Mouse (Mus musculus): ENCODE measurements around the gene Dpysl4.
A peak's percentile ranks its signal among the peaks of the same experiment; 100 is the strongest.

The Dpysl4 gene

GRCm38 (mm10) chr7:139085629-139086194 is at the start of gene Dpysl4:
Gene Dpysl4, plus strand, starts transcription at chr7:139086001.
- DNase-seq: peak; percentile 96 to 98

GRCm38 (mm10) chr7:139063406-139063805 is 22.4 kb upstream of the Dpysl4 start:
- DNase-seq: peak; percentile 23 to 58

GRCm38 (mm10) chr7:139068182-139068623 is 17.6 kb upstream of the Dpysl4 start:
- peak; percentile 93 for DNase-seq

DNA sequence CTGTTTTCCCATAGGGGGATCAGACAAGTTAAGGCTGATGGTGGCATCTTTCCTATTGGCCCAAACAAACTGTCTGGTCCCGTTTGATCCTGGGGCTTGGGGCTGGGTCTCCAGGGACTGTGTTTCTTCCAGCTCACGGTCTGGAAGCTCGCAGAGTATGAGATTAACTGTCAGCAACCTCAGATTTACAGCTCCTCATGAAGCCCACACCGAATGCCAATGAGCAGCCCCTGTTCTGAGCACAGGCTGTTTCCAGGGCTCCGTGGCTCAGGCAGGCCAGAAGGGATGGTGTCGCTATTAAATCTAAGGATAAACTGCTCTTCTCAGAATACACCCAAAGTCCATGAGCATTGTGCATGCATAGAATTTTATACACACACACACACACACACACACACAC is 11.6 kb upstream of the Dpysl4 start:
- peak in 1 of 2 experiments; percentile 5 for DNase-seq

DNA sequence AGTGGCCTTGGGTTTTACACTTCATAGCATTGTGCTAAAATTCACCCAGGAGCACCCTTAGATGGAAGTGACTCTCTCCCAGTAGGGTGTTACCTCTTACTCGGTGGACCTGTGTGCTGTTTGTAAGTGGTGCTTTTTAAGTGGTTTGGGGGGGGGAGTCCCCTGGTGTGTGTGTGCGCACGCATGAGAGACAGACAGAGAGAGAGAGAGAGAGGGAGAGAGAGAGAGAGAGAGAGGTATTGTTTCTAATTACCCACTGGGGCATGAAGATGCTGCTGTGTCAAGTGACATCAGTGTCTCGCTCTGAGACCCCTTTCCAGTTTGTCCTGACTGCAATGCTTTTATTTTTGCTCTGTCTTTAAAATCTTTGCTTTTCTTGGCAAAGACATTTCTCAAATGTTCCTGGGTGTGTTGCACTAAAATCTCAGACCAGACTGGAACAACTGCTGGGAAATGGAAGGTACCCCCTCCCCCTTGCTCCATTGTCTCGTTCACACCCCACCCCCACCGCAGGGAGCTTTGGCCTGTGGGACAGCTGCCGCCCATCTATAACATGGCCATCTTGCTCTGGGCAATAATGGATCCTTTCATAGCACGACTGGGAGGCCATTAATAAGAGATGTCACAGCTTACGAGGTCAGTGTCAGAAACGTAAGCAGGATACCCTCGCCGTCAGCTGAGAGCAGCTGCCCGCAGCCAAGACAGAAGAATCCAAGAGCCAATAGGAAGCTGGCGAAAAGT is 10.6 kb upstream of the Dpysl4 start:
- DNase-seq: peak in 1 of 2 experiments; percentile 26

GRCm38 (mm10) chr7:139077283-139077682 is 8.5 kb upstream of the Dpysl4 start:
- DNase-seq: peak; percentile 70 to 74

- DNase-seq: peak; percentile 49 to 50
Measured at GRCm38 (mm10) chr7:139078181-139078580, 7.6 kb upstream of the Dpysl4 start.

DNA sequence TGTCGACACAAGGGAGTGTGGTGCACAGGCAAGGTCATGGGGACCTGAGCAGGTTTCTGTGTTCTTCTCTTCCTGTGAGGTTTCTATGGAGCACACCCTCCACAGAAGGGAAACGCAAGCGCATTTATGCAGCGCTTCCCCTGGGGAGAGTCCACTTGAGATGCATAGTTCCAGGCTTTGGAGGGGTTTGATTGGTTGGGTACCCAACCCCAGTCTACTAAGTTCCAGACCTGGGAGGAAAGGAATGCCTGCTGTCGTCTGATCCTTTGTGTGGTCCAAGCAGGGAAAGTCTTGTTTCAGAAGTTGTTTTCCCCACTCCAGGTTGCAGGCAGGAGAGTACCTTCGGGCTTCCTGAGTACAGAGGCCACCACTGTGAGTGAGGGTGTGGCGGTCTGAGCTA is 6.7 kb upstream of the Dpysl4 start:
- DNase-seq: no peak

GRCm38 (mm10) chr7:139080714-139081113 is 5.1 kb upstream of the Dpysl4 start:
- DNase-seq: peak; percentile 43 to 66

DNA sequence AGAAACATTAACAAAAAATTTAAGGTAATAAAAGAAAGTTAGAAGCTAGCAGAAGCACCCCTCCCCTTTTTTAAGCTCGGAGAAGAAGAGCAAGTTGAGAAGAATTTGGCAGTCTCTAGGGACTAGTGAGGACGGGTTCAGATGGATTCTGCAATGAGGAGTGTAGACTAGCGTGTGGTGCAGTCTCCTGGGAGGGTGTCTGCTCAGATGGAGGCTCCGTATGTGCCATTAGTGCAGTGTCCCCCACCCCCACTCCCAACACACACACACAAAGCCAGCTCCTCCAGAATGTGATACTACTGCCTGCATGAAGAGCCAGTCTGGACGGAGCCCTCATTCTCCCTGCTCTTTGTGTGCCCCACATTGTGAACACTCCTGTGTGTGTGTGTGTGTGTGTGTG is 4.6 kb upstream of the Dpysl4 start:
- DNase-seq: no peak

GRCm38 (mm10) chr7:139082281-139082680 is 3.5 kb upstream of the Dpysl4 start:
- DNase-seq: peak; percentile 17 to 38

DNA sequence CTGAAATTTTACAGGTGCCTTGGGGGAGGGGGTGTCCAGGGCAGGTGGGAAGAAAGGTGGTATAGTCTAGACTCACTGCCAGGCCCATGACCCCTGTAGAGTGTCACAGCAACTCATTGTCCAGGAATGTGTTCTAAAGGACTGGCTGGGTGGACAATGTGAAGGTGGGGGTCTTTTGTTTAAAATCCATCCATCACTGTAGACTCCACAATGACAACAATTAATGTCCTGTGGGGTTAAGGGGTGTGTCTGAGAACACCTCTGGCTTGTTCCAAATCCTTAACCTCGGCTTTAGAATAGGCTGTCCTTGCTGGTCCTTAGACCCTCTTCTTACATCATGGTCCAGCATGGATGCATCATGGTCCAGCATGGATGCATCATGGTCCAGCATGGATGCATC is 1.5 kb upstream of the Dpysl4 start:
- peak in 1 of 2 experiments; percentile 13 for DNase-seq

DNA sequence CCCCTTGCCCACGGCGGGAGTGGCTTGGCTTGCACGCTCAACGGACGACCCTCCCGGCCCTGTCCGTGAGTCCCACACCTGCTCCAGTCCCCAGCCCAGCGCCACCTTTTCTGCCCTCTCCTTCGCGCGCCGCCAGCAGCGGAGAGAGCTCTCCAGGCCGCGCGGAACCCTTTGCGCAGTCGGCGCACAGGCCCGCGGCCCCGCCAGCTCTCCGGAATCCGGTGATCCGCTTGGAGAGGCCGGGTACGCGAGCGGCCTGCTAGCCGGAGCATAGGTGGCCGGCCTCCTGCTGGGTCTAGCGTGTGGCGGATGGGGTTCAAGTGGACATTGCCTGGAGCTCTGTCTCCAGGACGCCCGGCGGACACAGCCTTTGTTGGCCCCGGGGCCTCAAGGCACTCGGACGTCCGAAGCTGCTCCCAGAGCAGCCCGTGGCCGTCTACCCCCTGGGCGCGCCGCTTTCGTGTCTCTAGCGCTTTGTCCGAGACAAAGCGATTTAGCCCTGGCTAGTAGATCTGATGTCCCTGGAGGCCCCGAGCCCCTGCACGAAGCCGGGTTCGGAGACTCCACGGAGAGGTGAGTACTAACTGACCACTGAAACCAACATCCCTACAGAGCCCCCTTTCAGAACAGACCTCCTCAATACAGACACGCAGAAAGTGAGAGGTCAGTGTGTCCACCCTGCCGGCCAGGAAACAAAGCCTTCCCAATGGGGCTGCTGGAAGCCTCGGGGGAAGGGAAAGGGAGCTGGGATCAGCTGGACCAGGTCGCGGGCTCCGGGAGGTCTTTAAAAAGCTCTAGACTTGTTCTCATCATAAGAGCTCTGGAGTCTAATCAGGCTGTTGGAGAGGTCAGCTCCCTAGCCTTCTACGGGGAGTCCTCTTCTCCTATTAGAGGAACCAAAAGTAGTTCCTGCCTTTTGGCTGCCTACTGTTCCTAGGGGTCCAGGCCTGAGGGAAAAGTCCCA is 676 bp downstream of the Dpysl4 start:
- peak in 1 of 2 experiments; percentile 78 for DNase-seq

GRCm38 (mm10) chr7:139087801-139088200 is 2.0 kb downstream of the Dpysl4 start:
- DNase-seq: peak; percentile 62 to 76

GRCm38 (mm10) chr7:139089892-139090874 is 4.4 kb downstream of the Dpysl4 start:
- DNase-seq: peak; percentile 44 to 64

DNA sequence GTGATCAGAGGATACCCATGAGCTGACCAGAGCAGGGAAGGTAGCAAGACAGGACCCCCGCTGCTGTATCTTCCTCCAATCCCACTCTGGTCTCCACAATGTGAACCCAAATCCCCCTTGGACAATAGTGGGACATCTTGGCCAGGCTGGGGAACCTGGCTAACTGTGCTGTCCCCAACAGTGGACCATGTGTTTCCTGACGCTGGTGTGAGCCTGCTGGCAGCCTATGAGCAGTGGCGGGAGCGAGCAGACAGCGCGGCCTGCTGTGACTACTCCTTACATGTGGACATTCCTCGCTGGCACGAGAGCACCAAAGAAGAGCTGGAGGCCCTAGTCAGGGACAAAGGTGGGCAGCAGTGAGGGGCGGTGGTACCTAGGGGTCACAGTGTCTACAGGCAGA is 5.9 kb downstream of the Dpysl4 start:
- peak; percentile 53 to 58 for DNase-seq

DNA sequence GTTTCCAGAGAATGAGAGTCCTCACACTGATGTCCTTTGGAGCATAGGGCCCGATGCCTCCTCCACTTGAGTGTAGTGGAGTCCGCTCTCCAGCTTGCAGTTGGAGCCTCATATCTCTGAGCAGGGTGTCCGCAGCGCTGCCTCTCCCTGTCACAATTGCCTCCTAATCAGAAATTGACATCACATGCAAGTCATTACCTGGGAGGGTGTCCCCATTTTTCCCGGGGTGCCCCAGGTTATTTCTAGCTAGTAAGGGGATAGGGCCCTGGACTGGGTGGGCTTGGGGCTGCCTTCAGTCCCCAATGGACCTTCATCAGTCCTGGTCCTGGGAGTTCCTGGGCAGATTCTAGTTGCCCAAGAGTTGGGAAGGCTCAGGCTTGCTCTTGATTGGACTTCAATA is 6.9 kb downstream of the Dpysl4 start:
- no peak for DNase-seq

DNA sequence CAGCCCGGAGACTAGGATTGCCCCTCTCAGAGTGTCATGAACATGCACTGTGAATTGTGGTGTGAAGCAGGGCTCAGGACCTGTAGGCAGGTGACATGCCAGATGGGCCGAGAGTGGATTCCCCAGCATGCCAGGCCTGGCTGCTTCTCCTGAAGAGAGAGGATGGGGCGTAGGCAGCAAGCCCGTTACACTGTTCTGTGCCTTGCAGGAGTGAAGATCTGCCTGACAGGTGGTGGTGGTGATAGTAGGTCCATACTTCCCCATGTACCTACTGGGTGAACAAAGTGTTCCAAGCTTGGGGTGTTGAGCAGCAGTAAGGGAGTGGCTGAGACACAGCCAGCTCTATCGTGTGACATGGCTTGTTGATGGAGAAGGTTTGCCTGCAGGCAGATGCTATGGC is 7.3 kb downstream of the Dpysl4 start:
- DNase-seq: peak; percentile 88 to 90

DNA sequence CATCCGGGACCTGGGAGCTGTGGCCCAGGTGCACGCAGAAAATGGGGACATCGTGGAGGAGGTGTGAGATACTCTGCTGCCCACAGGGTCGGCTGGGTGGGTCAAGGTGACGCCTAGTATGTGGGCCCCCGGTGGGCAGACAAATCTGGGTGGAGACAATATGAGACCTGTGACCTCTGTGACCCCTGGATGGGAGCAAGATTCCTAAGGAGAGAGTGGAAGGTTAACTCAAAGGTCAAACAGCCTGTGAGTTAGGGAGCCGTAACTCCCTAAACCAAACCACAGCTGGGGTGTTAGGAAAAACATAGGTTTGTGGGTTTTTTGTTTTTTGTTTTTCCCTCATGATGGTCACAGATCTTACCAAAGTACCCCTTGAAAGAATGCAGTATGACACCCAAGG is 8.0 kb downstream of the Dpysl4 start:
- peak in 1 of 2 experiments; percentile 42 for DNase-seq

- DNase-seq: peak; percentile 97 to 98
Measured at GRCm38 (mm10) chr7:139094761-139095160, 9.0 kb downstream of the Dpysl4 start.

DNA sequence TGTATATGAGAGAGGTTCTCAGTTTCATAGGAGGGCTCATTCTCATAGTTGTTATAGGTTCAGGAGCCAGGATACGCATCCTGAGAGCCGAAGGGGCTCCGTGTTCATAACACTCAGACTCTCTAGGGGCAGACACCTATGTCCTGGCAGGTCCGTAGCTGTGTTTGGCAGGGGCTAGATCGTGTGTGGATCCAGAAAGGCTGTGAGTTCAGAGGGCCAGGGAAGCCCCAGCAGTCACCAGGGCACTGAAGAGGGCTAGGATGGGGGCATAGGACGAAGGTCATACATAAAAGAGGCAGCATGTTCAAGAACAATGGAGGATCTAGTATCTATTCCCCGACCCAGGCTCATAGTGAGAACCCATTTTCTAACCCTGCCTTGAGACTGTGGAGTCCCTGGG is 9.5 kb downstream of the Dpysl4 start:
- peak in 1 of 2 experiments; percentile 55 for DNase-seq

DNA sequence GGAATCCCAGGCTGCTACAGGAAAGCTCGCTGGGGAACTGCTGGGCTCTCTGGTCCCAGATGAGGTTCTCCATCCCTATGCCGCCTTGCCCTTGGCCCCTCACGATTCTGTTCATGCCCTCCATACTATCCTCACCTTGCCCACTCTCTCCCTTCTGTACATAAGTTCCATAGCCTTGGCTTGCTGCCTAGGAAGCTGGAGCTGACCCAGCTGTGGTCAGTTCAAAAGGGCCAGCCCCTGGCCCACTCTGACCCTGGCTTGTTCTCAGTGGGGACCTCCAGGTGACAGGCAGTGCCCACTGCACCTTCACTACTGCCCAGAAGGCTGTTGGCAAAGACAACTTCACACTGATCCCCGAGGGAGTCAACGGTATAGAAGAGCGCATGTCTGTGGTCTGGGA is 10.6 kb downstream of the Dpysl4 start:
- DNase-seq: peak in 1 of 2 experiments; percentile 55

All from cerebellum, postnatal 25 days (tissue).